Mouse (Mus musculus): ENCODE measurements around the gene Mtx1.

DNA sequence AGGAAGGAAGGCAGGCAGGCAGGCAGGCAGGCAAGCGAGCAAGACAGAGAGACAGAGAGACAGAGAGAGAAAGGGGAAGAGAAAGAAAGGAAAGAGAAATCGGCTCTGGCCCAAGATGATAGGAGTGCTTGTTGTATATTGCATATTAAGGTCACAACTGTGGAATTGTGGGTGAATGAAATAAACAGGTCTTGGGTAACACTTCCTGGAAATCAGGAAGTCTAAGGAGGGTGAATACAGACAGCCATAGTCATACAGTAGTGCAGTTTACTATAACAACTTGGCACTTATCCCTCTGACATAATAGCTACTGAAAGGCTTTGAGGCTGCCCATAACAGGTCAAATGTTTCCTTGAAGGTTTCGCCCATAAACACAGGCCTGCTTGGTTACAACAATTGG lies 27.0 kb downstream of the Mtx1 start:
- TF ChIP-seq CTCF (IDR thresholded peaks at IDR 0.05; ENCODE audit: extremely low read depth, insufficient read length, insufficient replicate concordance, low read depth, low read length): no peak
- no peak for TF ChIP-seq POLR2A (IDR thresholded peaks at IDR 0.05; ENCODE audit: low read depth, low read length)

Measured in small intestine, adult 2 months (tissue).